Mouse (Mus musculus): ENCODE measurements around the gene Dlk1. TPM values are rescaled to one million over a fixed set of nuclear protein-coding genes. Genes with fewer than 3 reads are reported as not detected.

Dlk1 gene
- polyA plus RNA-seq (2012; rRNA removed) = 2.6 and 4.5 TPM in 2 replicates

GRCm38 (mm10) chr12:109452592-109452991 lies at the start of gene Dlk1:
Dlk1 (plus strand) TSS chr12:109452823.

Other genes starting within 250 kb of the Dlk1 start
- gene Rtl1, start 147.5 kb downstream of the Dlk1 start, polyA plus RNA-seq (2012; rRNA removed) = not detected in 2 replicates

All from stomach, adult 2 months (tissue).